Mouse (Mus musculus) heart, adult 2 months (tissue): ENCODE data around the gene Pdcl2. TPM values are rescaled to one million over a fixed set of nuclear protein-coding genes. Genes with fewer than 3 reads are reported as not detected.
A peak's percentile ranks its signal among the peaks of the same experiment; 100 is the strongest.

ENCODE experiments used
- DNase-seq, 2 experiments: peaks; one replicate each; pipeline ENCODE4 v3.0.0; 2021
- H3K27ac ChIP-seq: fragments of 200-600 bp; 2 replicates; pipeline ENCODE4 v1.8.1; 2022
- H3K27me3 ChIP-seq: fragments of 200-500 bp; 2 replicates; pipeline ENCODE4 v1.6.1; 2012; ENCODE audit warnings: mild to moderate bottlenecking, low read length, inconsistent platforms, mixed read lengths; ENCODE audit not compliant: control insufficient read depth, insufficient read depth
- H3K36me3 ChIP-seq: fragments of 200-500 bp; 2 replicates; pipeline ENCODE4 v1.6.1; 2012; ENCODE audit warnings: low read length, inconsistent platforms; ENCODE audit not compliant: control insufficient read depth, insufficient read depth
- H3K4me1 ChIP-seq: fragments of 200-500 bp; 2 replicates; pipeline ENCODE4 v1.6.1; 2011; ENCODE audit warnings: low read length; ENCODE audit not compliant: control insufficient read depth, insufficient read depth
- H3K4me3 ChIP-seq: fragments of 200-600 bp; 2 replicates; pipeline ENCODE4 v1.8.1; 2022
- H3K79me2 ChIP-seq: fragments of 200-500 bp; replicated peaks from 2 replicates; pipeline ENCODE4 v1.6.1; 2012; ENCODE audit warnings: mild to moderate bottlenecking, inconsistent platforms, low read length, moderate library complexity, mixed read lengths; ENCODE audit not compliant: control insufficient read depth, insufficient read depth
- H3K9ac ChIP-seq: fragments of 200-500 bp; 2 replicates; pipeline ENCODE4 v1.6.1; 2012; ENCODE audit warnings: low read depth, mild to moderate bottlenecking, control low read depth, inconsistent platforms, low read length, mixed read lengths
- CTCF ChIP-seq: fragments of 200-600 bp; IDR thresholded peaks from 2 replicates; pipeline ENCODE4 v1.8.1; 2022; ENCODE audit warnings: antibody characterized with exemption, mild to moderate bottlenecking, moderate library complexity
- EP300 ChIP-seq: fragments of 200-500 bp; IDR thresholded peaks from 2 replicates; pipeline ENCODE4 v1.6.1; 2011; ENCODE audit warnings: low read depth, low read length, control low read depth; ENCODE audit not compliant: insufficient read depth
- POLR2A ChIP-seq: fragments of 200-500 bp; IDR thresholded peaks from 2 replicates; pipeline ENCODE4 v1.6.1; 2011; ENCODE audit warnings: mild to moderate bottlenecking, low read depth, low read length, control low read depth; ENCODE audit not compliant: insufficient read depth
- WGBS: fragments of 180-500 bp; shearing (Covaris S2); methylation state at CpG from one replicate; pipeline ENCODE4 v1.1.7; 2018; 5-methylcytosine and 5-hydroxymethylcytosine counted together
- intact Hi-C: fragments of 180-260 bp; cut with DNase I; formaldehyde crosslinking; loops from one replicate; pipeline ENCODE4 v1.15.1; 2025
- polyA plus RNA-seq: library from polyadenylated mRNA; depleted of rRNA; stranded (reverse); fragments of >200 nt; gene quantifications from 2 replicates; pipeline ENCODE4 v1.2.3, GENCODE M21; 2012
- total RNA-seq, 2 experiments: library from RNA; stranded (reverse); gene quantifications; 2 replicates each; pipeline ENCODE4 v1.2.3; 2021

Pdcl2 gene
- total and polyA plus RNA-seq, 3 experiments = not detected

GRCm38 (mm10) chr5:76333833-76334232 lies 2.9 kb upstream of the Pdcl2 start:
- intact Hi-C loops = no loop called here
- H3K27me3 ChIP-seq = no peaks in the 10 kb centered on the region
- H3K4me3 ChIP-seq = no peak overlapping the region
- no peak overlapping the region for H3K27ac ChIP-seq
- TF ChIP-seq CTCF (no peak), POLR2A (no peak), EP300 (no peak)
- H3K79me2 ChIP-seq = no peaks in the 10 kb centered on the region
- WGBS = 85% methylated on average over 4 of the region's 4 CpGs
- no peak overlapping the region for H3K9ac ChIP-seq
- H3K36me3 ChIP-seq = no peaks in the 10 kb centered on the region
- DNase-seq = no peak
- H3K4me1 ChIP-seq = no peaks in the 10 kb centered on the region

GRCm38 (mm10) chr5:76327296-76327695 lies 3.7 kb downstream of the Pdcl2 start:
- WGBS = 34% methylated on average over 2 of the region's 2 CpGs

DNA sequence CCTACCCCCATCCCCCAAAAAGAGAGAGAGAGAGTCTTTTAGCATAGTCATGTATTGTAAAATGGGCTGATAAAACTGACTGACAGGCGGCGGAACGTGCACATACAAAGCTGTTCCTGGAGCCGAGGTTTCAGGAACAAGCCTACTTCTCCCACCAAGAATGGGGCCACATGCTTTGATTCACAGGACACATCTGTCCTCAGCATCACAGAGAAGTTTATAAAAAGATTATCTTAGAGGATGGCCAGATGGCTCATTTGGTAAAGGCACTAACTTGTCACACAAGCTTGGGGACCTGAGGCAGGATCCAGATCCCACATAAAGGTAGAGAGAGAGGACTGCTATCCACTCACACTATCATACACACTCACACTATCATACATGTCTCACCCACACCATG lies 5.8 kb downstream of the Pdcl2 start:
- Histone ChIP-seq H3K27ac (no peak overlapping the region), H3K9ac (no peak overlapping the region), H3K79me2 (no peaks in the 10 kb centered on the region), H3K36me3 (no peaks in the 10 kb centered on the region), H3K27me3 (no peaks in the 10 kb centered on the region), H3K4me3 (no peak overlapping the region), H3K4me1 (no peaks in the 10 kb centered on the region)
- no peak for DNase-seq
- TF ChIP-seq EP300 (no peak), POLR2A (no peak), CTCF (no peak)
- 88% methylated on average over 4 of the region's 4 CpGs for WGBS
- intact Hi-C loops = no loop called here

More at GRCm38 (mm10) chr5:76327296-76327695, 3.7 kb downstream of the Pdcl2 start:
- Histone ChIP-seq H3K4me3 (no peak overlapping the region), H3K79me2 (no peaks in the 10 kb centered on the region), H3K27ac (peak overlapping the region; percentile 61; the same call in 1 of the 2 replicates), H3K27me3 (no peaks in the 10 kb centered on the region), H3K36me3 (no peaks in the 10 kb centered on the region), H3K9ac (no peak overlapping the region), H3K4me1 (no peaks in the 10 kb centered on the region)
- DNase-seq = no peak
- TF ChIP-seq POLR2A = no peak
- no peak for TF ChIP-seq EP300
- TF ChIP-seq CTCF = no peak
- intact Hi-C loops = no loop called here

DNA sequence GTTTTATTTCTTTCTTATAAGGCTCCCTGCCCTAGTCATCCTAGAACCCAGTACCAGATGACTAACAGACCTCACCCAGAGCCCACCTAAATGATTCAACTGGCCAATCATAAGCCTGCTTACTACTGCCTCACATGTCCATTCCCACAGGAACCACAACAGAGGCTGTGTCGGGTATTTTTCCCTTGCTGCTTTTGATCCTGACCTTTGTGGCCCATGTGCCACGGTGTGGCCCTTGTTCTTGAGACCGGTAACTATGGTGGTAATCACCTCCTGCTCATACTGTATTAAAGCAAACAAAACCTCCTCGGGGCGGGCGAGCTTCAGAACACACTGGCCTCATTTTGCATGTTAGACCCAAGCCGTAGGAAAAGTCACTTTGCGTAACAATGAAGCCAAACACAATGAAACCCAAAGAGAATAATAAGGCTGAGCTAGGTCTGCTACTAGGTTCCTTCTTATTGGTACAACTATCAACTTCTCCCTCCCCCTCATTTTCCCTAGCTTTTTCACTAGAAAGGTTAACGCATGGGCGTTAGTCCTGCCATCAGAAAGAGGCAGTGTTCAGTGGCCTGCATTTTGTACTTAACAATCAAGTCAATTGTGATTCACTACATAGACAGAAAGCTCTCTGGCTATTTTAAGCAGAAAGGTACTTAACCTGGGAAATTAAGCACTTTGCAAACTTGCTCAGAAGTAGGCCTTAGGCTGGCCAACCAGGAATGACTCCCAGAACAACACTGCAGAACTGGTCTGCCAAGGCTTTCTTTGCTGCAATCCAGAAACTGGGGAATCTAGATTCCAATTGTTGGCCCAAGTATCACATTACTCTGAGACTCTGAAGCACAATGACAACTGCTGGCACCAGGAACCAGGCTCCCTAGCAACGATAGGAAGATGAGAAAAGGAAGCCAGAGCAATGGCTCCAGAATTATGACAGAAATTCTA lies 9.4 kb downstream of the Pdcl2 start:
- Histone ChIP-seq H3K79me2 (no peaks in the 10 kb centered on the region), H3K36me3 (no peaks in the 10 kb centered on the region), H3K4me3 (no peak overlapping the region), H3K27me3 (no peaks in the 10 kb centered on the region), H3K4me1 (no peaks in the 10 kb centered on the region), H3K9ac (no peak overlapping the region), H3K27ac (no peak overlapping the region)
- DNase-seq = no peak
- 75% methylated on average over 11 of the region's 11 CpGs for WGBS
- intact Hi-C loops = no loop called here
- TF ChIP-seq CTCF (no peak), EP300 (no peak), POLR2A (no peak)

DNA sequence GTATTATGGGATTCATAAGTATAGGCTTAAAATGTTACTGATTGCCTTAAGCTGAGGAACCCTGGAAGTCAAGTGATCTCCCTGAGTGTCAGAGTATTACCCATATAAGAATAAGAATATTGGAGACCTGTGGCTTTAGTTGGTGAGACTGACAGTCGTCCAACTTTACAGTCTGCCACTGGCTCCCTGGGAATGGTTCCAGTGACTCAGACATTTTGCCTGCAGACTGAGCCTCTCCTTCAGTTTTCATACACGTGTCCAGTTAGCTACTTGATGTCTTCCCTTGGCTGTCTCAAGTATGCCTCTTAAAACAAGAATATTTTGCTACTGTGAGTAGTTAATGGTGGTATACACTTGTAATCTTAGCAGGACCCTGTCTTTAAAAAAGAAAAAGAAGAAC lies 22.8 kb downstream of the Pdcl2 start:
- intact Hi-C loops = loop anchor here (10.0 kb wide), 2 partner anchors 227 to 433 kb away; no protein-coding TSS in a partner anchor
- Histone ChIP-seq H3K4me1 (peaks cover 2% of the 10 kb centered on the region), H3K27ac (no peak overlapping the region), H3K79me2 (no peaks in the 10 kb centered on the region), H3K27me3 (no peaks in the 10 kb centered on the region), H3K9ac (no peak overlapping the region), H3K4me3 (no peak overlapping the region), H3K36me3 (no peaks in the 10 kb centered on the region; the same call in 1 of the 2 replicates)
- 42% methylated on average over 2 of the region's 2 CpGs for WGBS
- DNase-seq = no peak
- TF ChIP-seq POLR2A = no peak
- TF ChIP-seq EP300 = no peak
- TF ChIP-seq CTCF = no peak

GRCm38 (mm10) chr5:76306261-76306660 lies 24.7 kb downstream of the Pdcl2 start:
- H3K27me3 ChIP-seq = no peaks in the 10 kb centered on the region
- H3K4me3 ChIP-seq = no peak overlapping the region
- TF ChIP-seq EP300 (no peak), CTCF (no peak), POLR2A (no peak)
- no peaks in the 10 kb centered on the region for H3K79me2 ChIP-seq
- H3K27ac ChIP-seq = no peak overlapping the region
- H3K36me3 ChIP-seq = peaks cover 6% of the 10 kb centered on the region
- H3K4me1 ChIP-seq = peaks cover 3% of the 10 kb centered on the region
- no peak overlapping the region for H3K9ac ChIP-seq
- WGBS = 88% methylated on average over 3 of the region's 3 CpGs
- intact Hi-C loops = loop anchor here (10.0 kb wide), 2 partner anchors 229 to 431 kb away; no protein-coding TSS in a partner anchor
- no peak for DNase-seq
